Mouse (Mus musculus): ENCODE results near the gene Lman2l.

Gene Lman2l

DNA sequence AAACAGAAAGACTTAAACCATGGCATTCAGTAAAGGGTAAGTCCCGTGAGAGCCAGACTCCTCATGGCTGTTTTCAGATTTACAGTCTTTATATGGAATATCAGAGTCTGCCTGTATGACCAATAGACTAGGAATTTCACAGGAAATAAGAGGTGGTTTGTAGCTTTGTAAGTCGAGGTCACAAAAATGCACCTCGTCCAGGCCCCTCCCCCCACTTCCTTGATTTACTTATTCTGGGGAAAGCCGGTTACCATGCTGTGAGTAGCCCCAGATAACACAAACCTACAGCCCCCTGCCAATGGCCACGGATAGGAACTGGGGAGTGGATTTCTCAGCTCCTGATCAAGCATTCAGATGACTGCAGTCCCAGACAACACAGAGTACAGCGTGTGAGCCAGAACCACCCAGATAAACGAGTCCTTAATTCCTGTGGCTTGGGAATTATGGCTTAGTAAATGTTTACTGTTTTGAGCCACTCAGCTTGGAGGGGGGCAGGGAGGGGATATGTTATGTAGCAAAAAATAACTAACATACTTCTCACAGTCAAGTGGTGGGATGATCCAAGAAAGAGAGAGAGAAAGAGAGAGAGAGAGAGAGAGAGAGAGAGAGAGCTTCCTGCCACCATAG lies 12.4 kb upstream of the Lman2l start:
- DNase-seq, result no peak

DNA sequence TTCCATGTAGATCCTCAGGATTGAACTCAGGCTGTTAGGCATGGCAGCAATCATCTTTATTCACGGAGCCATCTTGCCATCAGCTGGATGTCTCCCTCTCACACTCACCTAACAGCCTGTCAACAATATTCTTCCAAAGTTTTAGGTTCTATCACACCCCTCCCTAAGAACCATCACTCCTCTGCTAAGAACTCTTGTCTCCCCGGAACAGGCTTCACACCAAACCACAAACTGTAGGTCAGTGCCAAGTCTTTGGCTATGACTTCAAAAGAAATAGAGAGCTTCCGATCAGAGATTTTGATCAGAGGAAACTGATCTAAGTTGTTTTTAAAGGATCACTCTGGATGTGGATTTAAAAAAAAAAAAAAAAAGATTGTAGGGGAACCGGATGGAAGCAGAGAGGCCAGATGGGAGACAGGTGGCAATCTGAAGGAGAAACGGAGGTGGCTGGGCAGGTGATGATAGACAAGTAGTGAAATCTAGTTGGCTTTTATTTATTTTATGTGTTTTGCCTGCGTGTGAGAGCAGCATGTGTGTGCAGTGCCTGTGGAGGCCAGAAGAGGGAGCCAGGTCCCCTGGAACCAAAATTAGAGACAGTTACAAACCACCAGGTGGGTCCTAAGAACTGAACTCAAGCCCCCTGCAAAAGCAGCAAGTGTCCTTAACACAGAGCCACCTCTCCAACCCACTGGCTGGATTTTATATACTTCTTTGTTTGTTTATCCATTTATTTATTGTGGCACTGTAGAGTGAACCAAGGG lies 9.2 kb upstream of the Lman2l start:
- DNase-seq, result peak in 1 of 2 experiments; percentile 30

DNA sequence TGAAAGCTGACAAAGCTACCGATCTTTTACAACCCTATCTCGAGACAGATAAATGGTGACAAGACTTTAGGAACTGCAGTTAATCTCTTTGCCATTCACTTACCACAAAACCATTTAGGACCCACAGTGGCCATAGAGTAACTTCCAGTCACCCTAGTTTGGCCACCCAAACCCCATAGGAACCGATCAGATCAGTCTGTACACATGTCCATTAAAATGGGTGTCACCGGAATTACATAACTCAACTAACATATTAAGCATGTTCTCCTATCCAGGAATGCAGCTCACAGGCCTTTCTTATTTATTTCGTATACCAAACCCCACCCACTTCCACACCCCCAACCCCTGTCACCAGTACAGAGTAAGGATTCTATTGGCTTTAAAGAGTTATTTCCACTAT lies 1.8 kb upstream of the Lman2l start:
- no peak for DNase-seq

DNA sequence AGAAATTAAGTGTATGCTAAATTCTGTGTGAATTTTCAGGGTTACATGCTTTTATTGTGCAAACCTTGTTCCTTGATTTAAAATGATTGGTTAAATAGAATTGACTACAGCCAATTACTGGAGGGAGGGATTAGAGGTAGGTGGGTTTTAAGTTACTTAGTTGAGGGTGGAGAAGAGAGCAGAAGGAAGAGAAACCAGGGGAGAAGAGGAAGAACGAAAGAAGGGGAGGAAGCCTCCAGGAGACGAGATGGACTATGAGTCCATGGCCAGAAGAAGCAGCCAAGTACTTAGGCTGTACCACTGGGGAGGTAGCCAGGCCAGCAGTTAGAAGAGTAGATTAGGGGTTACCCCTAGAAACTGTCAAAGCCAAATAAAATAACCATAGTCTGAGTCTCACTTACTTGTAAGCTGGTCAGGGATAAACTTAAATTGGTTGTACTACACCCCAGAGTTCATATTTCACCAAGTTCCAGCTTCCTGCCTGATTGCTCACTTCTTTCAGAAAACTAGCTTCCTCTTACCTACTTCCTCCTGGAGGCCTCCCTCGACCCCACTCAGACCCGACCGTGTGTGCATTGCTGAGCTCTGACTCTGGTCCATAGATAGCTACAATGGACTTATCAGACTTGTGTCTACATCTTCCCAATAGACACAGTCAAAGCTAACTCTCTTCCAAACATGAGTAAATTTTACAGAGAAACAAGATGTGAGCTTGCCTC lies 1.2 kb upstream of the Lman2l start:
- no peak for DNase-seq

DNA sequence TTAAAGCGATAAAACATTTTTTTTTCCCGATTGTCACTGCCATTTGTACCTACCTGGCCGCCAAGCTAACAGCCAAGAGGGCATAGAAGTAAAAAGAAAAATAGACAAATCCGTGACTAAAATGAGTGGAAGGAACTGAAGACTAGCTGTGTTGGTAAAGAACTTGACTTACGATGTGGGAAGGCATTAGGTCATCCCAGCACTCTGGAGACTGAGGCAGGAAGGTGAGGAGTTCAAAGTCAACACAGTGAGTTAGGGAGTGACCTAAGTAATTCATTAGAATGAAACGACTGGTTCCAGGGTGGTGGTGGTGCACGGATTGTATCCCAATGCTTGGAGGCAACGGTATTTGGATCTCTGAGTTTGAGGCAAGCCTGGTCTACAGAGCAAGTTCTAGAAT lies 437 bp upstream of the Lman2l start:
- no peak for DNase-seq

DNA sequence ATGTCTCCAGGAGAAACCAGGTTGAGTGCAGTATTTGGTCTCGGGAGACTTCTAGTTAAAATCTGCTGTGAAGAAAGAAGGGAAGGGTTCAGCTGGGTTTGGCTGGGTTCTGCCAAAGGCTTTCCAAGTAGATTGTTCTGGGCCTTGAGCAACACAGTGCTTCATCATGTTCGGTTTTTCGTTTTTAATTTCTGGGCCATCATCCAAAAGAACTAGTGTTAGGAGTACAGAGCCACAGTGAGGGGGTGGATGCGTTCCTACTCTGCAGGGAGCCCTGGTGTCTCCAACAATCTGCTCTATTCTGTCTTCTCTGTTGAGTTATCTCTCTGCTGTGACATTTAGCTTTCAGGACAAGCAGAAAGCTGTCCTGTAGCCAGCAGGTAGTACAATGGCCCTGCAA lies 4.0 kb downstream of the Lman2l start:
- DNase-seq, result no peak

DNA sequence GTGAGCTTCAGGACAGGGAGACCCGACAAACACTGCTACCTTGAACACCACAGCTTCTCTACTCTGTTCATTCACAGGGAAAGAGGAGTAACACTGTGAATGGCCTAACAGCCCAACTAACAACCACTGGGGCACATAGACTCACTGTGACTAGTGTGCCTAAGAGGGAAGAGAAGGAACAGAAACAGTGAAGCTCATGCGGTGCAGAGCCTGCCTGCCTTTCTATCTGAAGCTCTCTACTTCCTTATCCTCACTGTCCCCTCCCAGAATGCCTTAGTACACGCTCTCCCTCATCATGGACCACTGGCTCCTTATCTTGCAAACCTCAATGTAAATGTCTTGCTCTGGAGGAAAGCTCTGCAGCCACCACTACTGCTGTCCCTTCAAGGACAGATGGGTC lies 7.8 kb downstream of the Lman2l start:
- DNase-seq, result no peak

DNA sequence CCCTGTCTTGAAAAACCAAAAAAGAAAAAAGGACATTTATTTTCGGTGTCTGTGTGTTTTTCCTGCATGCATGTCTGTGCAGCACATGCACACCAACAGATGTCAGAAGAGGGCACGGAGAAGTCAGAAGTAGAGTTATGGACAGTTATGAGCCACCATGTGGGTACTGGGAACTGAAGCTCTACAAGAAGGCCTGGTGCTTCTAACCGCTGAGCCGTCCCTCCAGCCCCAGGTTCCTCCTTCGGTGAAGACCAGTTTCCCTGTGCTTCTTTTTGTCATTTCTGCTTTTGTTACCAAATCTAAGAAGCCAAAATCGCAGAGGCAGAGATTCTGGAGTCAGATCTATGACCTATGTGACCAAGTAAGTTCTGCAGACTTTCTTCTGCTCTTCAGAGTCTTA lies 8.6 kb downstream of the Lman2l start:
- no peak for DNase-seq

DNA sequence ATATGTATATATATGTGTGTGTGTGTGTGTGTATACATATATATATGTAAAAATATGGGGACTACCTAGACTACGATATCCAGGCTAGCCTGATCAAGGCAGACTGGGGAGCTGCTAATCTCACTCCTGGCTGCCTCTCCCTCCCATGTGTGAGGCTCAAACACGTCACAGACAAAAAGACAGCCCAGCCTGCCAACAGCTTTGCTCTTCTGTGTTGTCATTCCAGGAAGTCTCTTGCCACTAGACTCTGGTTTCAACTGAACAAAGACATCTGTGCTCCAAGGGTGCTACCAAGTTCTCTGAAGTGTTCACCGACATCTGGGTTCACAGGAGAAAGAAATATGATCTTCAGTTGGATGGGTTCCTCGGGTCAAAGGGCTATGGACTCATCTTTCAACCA lies 10.0 kb downstream of the Lman2l start:
- no peak for DNase-seq

DNA sequence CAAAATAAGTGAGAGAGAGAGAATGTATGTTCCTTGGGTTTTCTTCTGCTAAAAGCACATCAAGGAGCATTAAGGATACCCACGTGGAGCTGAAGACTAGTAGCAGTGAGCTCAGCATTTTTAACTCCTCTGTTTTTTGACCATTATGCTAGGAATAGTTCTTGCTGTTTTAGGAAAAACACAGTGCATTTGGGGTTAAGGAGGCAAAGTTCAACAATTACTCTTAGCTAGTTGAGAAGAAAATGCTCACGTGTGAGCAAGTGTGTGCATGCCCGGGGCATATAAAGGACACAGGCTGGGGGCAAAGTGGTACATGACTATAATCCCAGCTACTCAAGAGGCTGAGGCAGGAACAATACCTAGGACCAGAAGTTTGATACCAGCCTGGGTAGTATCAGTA lies 11.5 kb downstream of the Lman2l start:
- peak; percentile 18 to 30 for DNase-seq

DNA sequence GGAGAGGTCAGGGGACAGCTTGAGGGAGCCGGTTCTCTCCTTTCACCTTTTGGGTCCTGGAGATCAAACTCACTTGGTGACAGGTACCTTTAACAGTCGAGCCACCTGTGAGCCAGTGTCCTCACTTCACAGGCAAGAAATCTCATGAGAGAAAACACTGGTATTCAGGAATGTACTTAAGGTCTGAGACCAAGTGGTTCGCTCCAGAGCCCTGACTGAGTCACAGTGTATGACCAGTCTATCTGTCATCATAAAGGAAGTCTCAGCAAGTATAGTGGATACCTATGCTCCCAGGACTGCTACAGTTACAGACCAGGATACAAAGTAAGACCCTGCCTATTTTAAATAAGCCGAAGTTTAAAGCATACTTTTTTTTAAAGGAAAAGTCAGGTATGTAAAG lies 12.1 kb downstream of the Lman2l start:
- no peak for DNase-seq

DNA sequence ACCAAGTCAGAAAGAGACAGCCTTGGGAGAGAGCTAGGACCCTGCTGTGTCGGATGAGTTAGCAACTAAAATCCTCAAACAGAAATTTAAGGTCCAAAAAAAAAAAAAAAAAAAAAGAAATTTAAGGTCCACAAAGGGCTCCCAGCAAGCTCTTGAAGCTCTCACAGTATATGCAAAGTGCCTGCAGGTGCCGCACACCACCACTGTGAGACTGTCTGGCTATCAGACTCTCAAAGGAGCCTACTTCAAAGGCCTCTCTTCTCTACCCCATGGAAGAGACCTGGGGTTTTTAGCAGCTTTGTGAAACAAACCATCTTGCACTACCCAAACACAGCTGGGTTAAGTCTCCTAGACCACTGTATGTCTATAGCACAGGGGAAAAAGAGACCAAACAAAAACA lies 15.6 kb downstream of the Lman2l start:
- DNase-seq, result no peak

DNA sequence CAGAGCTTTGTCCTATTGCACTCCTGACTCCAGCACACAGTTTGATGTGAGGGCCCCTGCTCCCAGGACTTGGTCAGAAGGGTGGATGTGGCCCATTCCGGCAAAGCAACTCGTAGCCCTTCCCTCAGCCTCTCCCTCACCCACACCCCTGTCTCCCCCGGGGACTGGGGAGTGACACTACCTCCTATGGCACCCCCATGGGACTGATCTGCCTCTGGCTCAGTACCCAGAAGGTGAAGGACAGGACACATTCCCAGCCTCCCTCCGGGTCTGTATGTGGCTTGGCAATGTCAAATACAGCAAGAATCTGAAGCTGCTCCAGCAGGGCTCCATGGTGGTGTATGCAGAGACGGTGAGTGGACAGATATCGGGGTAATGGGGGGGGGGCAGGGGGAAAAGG lies 40.5 kb downstream of the Lman2l start:
- DNase-seq, result no peak

DNA sequence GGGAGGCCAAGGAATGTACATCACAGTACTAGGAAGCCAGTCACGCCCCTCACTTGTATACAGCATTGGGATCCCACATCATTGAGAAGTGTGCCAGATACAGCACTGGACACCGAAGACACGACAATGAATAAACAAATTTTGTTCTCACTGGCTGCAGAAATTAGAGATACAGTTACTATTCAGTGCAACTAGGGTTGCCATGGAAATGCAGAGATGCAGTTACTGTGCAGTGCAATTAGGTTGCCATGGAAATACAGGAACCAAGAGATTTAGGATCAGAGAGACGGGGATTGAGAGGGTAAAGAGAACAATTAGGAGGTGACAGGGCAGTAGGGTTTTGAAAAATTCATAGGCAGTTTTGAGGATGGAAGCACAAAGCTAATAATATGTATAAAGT lies 43.6 kb downstream of the Lman2l start:
- DNase-seq, result no peak

DNA sequence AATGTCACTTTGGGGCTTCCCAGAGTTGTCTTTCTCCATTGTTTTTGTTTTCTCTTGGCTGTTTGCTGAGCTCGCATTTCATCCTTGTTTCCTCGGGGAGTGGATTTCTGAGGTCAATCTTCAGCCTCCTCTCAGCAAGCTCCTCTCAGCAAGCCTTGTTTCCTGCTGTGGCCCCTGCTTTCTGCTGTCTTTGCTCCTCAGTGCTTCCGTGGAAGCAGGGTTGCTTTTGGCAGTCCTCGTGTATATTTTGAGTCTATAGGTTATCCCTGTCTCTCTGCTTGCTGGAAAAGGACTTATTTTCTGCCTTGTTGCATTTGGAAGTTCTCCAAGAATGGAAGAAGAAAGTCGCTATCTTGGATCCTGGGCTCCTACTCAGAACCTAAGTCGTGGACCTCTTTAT lies 48.0 kb downstream of the Lman2l start:
- DNase-seq, result no peak

DNA sequence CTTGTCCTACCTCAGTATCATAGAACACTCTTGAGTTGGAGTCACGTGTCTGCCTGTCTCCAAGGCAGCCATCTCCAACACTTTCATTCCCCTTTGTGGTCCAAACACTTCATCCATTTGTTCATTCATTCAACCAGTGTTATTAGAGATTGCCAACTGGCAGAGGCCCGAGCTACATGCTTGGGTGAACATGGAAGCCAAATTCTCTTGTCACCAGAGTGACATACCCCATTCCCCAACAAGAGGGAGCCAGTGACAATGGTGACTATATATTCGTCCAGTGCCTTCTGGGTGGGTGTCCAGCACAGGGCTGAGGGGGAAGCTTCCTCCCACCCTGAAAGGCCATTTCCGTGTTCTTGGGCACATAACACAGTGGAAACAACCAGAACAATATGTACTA lies 65.5 kb downstream of the Lman2l start:
- DNase-seq, result peak in 1 of 2 experiments; percentile 23

DNA sequence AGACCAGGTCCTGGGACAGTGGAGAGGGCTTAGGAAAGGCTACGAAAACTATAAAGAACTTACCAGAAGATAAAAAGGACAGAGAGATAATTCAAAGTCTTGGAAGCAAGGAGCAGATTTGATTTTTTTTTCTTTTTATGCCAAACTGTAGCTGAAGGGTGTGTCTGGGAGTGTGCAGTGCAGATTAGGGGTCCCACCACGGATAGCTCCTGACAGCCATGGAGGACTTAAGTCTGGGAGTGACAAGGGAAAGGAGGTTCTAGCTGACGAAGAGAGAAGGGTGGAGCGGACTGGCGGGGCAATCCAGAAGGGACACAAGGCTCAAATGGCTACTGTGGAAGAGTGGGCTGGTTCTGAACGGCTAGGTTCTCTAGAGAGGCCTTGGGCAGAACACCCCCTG lies 66.2 kb downstream of the Lman2l start:
- DNase-seq, result no peak

DNA sequence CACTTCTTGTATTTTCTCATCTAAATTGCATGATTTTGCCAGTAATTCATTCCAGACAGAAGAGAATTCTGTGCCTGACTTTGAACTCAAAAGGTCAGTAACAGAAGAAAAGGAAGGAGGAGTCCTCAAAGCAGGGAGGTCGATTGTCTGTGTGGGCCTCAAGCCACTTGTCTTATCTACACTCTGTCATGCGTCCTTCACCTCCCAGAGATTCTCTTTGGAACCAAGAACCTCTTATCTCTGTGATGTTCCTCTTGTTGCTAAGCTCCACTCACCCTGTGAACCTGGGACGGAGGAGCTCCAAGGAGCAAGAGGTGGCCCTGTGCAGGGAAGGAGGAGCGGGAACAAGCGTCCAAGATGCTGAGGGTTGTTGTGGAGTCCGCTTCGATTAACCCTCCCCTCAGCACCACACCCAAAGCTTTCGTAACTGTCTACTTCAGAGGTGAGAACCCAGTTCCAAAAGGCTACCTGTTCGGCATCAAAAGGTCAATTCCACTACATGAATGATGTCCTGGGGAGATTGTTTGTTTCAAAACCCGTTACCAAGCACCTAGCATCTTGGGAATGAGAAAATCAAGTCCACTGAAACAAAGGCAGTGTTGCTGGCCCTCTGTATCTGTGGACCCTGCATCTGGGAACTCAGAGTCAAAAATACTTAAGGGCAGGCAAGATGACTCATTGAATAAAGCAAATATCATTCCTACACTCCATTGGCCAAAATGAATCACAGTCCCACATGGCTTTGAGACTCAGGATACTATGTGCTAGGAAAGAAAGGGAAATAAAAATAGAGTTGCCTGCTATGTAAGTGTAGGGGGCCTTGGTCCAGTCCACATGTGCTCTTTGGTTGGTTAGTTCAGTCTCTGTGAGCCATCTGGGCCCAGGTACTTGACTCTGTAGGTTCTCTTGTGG lies 72.9 kb downstream of the Lman2l start, which contains the start of gene Fer1l5:
Gene Fer1l5 (plus strand): TSS at position 358 of the 912 bp plus-strand sequence.
- DNase-seq, result no peak

DNA sequence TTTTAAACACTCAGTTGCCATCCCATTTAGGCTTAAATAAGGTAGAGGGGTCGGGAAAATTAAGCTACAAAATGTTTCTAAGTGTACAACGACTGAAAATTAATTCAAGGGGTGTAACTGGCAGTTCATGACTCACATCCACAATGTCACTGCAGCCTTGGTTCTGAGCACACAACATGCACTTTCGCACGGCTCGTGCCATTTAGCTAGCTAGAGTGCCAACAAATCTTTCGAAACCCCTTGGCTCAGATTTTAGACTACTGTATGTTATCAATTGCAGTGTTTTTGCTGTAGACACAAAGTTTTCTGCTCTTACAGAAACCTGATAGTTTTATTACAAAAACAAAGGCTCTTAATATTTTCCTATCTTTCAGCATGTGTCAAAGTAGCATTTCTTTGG lies 74.2 kb downstream of the Lman2l start:
- DNase-seq, result no peak
